ENCODE assay signal across 8 mouse cellular contexts in the genomic region with DNA sequence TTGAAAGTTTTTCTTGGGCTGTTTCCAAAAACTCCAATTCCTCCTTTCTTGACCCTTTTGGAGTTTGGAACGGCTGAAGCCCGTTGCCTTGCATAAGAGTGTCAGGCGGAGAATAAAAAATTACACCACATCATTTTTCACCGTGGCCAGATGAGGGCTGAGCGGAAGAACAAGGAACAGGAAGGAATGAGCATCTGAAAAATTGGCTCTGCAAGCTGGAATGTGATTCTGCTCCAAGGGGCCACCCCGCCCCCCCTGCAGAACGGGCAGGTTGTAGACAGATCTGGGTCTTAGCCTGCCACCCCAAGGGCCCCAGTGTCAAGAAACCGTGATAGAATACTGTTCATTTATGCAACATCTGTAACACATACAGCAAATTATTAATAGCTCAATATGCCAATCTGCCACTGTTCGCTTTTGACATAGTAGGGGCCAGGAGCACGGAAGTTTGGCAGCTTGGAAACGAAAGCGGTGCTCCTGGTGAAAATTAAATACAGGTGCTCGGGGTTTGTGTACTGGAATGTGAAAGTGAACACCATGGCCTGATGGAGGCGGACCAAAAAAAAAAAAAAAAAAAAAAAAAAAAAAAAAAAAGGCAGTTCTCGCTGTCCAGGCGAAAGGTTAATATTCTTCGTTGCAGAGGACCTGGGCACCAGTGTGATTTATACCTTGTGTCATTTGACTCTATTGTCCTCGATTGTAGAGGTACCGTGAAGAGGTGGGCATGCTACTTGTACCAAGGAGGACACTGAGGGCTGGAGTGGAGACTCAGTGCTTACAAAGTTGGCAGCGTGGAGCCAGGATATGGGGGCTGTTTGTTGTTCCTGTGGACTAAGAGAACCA.
DNase-seq lines count a peak whose midpoint lies in the region; ATAC-seq and TF ChIP-seq lines count a peak whose summit lies in the region.

No protein-coding gene starts in this region.

- H3K4me3 ChIP-seq in CH12.LX (replicated peaks in 1 of 3; ENCODE audit: low read depth in 2 of 3, low read length in 2 of 3, poor library complexity in 1 of 3): no peak overlapping the region
- no peak overlapping the region for H3K4me3 ChIP-seq in heart, embryonic 10.5 days
- no peak overlapping the region for H3K4me3 ChIP-seq in midbrain, embryonic 15.5 days

- DNase-seq in CH12.LX (ENCODE audit: extremely low read depth): no peak
- DNase-seq in embryo, embryonic 10 days (ENCODE audit: low spot score): peak; percentile 37
- peak; percentile 61 for DNase-seq in heart, embryonic 10.5 days (ENCODE audit: low spot score)
- peak; percentile 79 for DNase-seq in kidney, postnatal 14 days
- DNase-seq in right cerebral cortex, postnatal 4 days: no peak
- no peak for DNase-seq in thymus, postnatal 10 days (ENCODE audit: low spot score in 2 of 2)

- no peaks in the 10 kb centered on the region for H3K9me3 ChIP-seq in CH12.LX (replicated peaks; ENCODE audit: low read length)
- H3K9me3 ChIP-seq in heart, embryonic 10.5 days: no peaks in the 10 kb centered on the region
- H3K9me3 ChIP-seq in midbrain, embryonic 15.5 days: no peaks in the 10 kb centered on the region

- no peaks in the 10 kb centered on the region for H3K4me1 ChIP-seq in CH12.LX (ENCODE audit: control insufficient read depth in 1 of 2, insufficient read depth in 2 of 2)
- peaks cover 2% of the 10 kb centered on the region; the same call in 1 of the 2 replicates for H3K4me1 ChIP-seq in heart, embryonic 10.5 days
- H3K4me1 ChIP-seq in midbrain, embryonic 15.5 days: no peaks in the 10 kb centered on the region

- peaks cover 92% of the 10 kb centered on the region for H3K27me3 ChIP-seq in CH12.LX (replicated peaks)
- H3K27me3 ChIP-seq in heart, embryonic 10.5 days (ENCODE audit: insufficient read depth, poor library complexity, severe bottlenecking): 0 out of 2 replicates have a peak, but pooled peaks cover 15% of the 10 kb centered on the region
- H3K27me3 ChIP-seq in midbrain, embryonic 15.5 days (replicated peaks): 0 out of 2 replicates have a peak, but pooled peaks cover 2% of the 10 kb centered on the region

- no peaks in the 10 kb centered on the region for H3K36me3 ChIP-seq in CH12.LX (replicated peaks in 1 of 2; ENCODE audit: control insufficient read depth in 1 of 2, insufficient read depth in 1 of 2, low read length in 1 of 2)
- H3K36me3 ChIP-seq in heart, embryonic 10.5 days: no peaks in the 10 kb centered on the region
- no peaks in the 10 kb centered on the region for H3K36me3 ChIP-seq in midbrain, embryonic 15.5 days (replicated peaks)

- dilution Hi-C loops in CH12.LX (cut with MboI; ENCODE audit: extremely low pct_ligation_motif_present, extremely low pct_unique_long_range_greater_than_20kb, low sequenced_read_pairs): no loop called here

- TF ChIP-seq CTCF in CH12.LX (conservative IDR thresholded peaks at IDR 0.05 in 1 of 2, IDR thresholded peaks at IDR 0.05 in 1 of 2; ENCODE audit: low read depth in 2 of 2, low read length in 2 of 2): no peak

- no peak for TF ChIP-seq RAD21 in CH12.LX (IDR thresholded peaks at IDR 0.05; ENCODE audit: low read depth, low read length)

- WGBS in heart, embryonic 10.5 days: 72% methylated on average over 20 of the region's 20 CpGs
- 82% methylated on average over 20 of the region's 20 CpGs for WGBS in midbrain, embryonic 15.5 days

- no peak for TF ChIP-seq POLR2A in CH12.LX (IDR thresholded peaks at IDR 0.05; ENCODE audit: low read depth, low read length)

- ATAC-seq in erythroid progenitor cell, adult 5-6 weeks (replicated peaks; ENCODE audit: low FRiP score, poor library complexity, severe bottlenecking): no peak
- ATAC-seq in midbrain, embryonic 15.5 days (replicated peaks): no peak

- H3K4me2 ChIP-seq in CH12.LX (ENCODE audit: insufficient read depth, low read depth, poor library complexity, severe bottlenecking): no peak overlapping the region
- no peak overlapping the region for H3K4me2 ChIP-seq in midbrain, embryonic 15.5 days

- in situ Hi-C loops in CH12.LX (cut with MboI; ENCODE audit: low pct_ligation_motif_present, low pct_unique_long_range_greater_than_20kb, low sequenced_read_pairs): no loop called here

- no peak for TF ChIP-seq EP300 in CH12.LX (IDR thresholded peaks at IDR 0.05; ENCODE audit: low read length)

- H3K9ac ChIP-seq in CH12.LX (ENCODE audit: insufficient read depth, low read depth): no peak overlapping the region
- H3K9ac ChIP-seq in midbrain, embryonic 15.5 days: no peak overlapping the region

- H3K27ac ChIP-seq in CH12.LX (ENCODE audit: insufficient read depth, low read depth): no peak overlapping the region
- H3K27ac ChIP-seq in heart, embryonic 10.5 days: no peak overlapping the region
- no peak overlapping the region for H3K27ac ChIP-seq in midbrain, embryonic 15.5 days

- H3K79me2 ChIP-seq in CH12.LX (replicated peaks; ENCODE audit: control insufficient read depth, extremely low read depth, insufficient read depth, poor library complexity, severe bottlenecking): no peaks in the 10 kb centered on the region

TF ChIP-seq in CH12.LX, 34 proteins besides CTCF, POLR2A, EP300 and RAD21:
- TF ChIP-seq SMC3 (IDR thresholded peaks at IDR 0.05; ENCODE audit: low read depth, low read length) (no peak), ZNF384 (IDR thresholded peaks at IDR 0.05; ENCODE audit: low read depth, low read length) (peak; percentile 42; the same call in 1 of the 2 replicates)

Comparison
In these comparisons a context has a peak if more than half of its experiments do, and no peak if none do; other contexts are left out.
1. DNase-seq: peak in embryo, embryonic 10 days (single experiment), heart, embryonic 10.5 days (single experiment) and kidney, postnatal 14 days (single experiment); none in CH12.LX (single experiment), right cerebral cortex, postnatal 4 days (single experiment) and thymus, postnatal 10 days (0 of 2).